Mouse (Mus musculus) megakaryocyte, adult 5-6 weeks (primary cell): ENCODE measurements around the gene Insc. TPM values are rescaled to one million over a fixed set of nuclear protein-coding genes. Genes with fewer than 3 reads are reported as not detected.
A peak's percentile ranks its signal among the peaks of the same experiment; 100 is the strongest.

Source experiments
- ATAC-seq: 2 replicates; pipeline ENCODE4 v1.8.0; 2016; ENCODE audit warnings: mild to moderate bottlenecking, inconsistent platforms; ENCODE audit not compliant: poor library complexity, severe bottlenecking
- total RNA-seq, 2 experiments: library from RNA; stranded (forward) in 1 of 2; stranded (reverse) in 1 of 2; fragments of 153-499, 151-499 nt in 1 of 2; fragments of 221-1000, 200-1000 nt in 1 of 2; gene quantifications; 2 replicates each; pipeline versions ENCODE4 v1.2.3 to v1.2.4; 2015 to 2017

Gene Insc
- total RNA-seq (2015) (not detected in 2 replicates), total RNA-seq (2017) (not detected in 2 replicates)

- no peak for ATAC-seq
These were observed at the start of gene Insc for GRCm38 (mm10) chr7:114743022-114743780. Gene Insc, plus strand, starts transcription at chr7:114743694.

DNA sequence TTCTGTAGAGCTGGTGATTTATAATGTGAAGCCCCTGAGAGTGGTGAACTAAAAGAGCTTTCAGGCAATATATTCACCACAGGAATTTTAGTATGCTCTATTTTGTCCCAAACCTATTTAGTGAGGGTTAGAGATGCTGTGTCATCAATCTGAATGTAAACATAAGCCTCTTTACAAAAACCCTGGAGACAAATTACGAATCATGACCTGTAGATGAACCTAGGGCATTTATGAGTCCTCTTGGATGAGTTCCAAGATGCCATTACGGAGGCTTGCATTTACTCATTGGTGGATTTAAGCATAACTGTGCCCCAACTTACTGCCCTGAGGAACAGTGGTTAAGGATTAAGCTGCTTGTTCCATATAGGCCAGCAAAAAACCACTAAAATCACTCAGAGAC, 42.6 kb upstream of the Insc start:
- ATAC-seq: no peak

DNA sequence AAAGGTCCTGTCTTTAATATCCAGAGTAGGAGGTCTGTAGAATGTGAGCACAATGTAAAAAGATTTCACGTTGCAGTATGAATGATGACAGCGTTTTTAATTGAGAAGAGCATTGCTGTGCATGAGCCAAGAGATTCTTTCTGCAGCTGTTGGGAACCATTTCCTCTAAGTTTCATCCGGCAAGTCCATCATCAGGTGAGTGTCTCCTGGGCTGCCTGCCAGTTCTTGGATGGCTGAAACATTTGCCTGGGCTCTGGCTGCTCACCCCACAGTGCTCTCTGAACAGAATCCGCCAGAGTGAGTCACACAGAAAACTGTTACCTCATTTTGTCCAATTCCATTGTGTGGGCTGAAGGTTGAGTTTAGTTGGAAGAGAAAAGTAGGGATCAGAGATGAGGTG, 36.8 kb upstream of the Insc start:
- no peak for ATAC-seq

GRCm38 (mm10) chr7:114707398-114707797, 36.1 kb upstream of the Insc start:
- ATAC-seq: no peak

GRCm38 (mm10) chr7:114710419-114710818, 33.1 kb upstream of the Insc start:
- no peak for ATAC-seq

DNA sequence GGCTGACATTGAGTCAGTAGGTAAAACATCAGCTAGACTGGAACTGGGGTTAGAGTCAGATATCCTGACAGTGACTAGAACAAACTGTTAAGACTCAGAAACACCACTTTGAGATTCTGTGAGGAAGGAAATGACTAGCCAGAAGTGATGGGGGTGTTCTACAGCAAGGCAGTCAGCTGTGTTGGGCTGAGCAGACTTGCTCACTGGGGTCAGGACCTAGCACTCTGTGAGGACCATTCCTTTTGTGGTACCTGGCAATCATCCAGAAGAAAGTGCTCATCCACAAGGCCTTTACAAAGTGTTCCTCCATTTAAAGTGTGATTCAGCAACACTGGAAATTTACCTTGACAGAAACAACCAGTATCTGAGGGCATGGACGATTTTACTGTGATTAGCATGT, 31.0 kb upstream of the Insc start:
- peak; percentile 51 for ATAC-seq

DNA sequence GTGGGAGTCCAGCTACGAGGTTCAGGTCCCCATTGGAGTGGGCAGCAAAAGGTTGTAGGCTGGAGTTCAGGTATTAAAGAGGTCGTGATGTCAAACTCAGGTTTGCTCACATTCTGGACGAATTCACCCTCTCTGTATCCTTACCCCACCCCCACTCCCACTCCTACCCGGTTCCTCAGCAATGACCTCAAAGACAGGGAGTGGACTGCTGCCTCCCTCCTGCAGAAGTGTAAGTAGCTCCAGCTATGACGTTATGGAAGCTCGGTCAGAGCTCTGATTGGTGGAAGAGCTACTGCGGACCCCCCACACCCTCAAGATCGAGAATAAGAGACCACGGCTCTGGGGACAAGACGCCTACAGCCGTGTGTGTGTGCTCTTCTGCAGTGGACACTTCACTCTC, 25.2 kb upstream of the Insc start, which contains the start of gene Calcb:
Gene Calcb (plus strand): TSS at position 344 of the 400 bp plus-strand sequence.
- no peak for ATAC-seq

DNA sequence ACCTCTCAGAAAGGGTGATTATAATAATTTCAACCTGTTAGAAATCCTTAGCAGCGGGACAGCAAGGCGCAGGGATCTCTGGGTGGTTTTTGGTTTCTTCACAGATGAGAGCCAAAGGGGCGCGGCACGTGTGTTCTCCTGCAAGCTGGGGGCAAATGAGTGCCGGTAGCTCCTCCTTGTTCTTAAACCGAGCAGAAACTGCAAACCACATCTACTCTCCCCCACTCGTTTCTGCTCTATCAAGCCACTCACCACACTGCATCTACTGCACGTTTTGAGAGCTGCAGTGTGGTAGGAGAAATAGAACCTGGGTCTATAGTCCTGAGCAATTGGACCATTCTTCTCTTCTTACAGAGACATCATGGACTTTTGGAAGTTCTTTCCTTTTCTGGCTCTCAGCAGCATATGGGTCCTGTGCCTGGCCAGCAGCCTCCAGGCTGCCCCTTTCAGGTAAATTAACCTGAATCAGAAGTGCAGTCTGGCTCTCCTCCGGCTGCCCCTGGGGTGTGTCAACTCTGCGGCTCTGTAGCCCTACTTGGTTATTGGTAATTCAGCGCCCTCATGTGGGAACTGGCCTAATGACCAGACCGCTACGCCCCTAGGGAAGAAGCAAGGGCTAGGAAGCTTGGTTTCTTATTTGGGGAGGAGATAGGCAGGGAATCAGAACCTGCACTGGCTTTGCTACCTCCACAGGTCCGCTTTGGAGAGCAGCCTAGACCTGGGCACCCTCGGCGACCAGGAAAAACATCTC, 23.9 kb upstream of the Insc start:
- ATAC-seq: peak; percentile 66

DNA sequence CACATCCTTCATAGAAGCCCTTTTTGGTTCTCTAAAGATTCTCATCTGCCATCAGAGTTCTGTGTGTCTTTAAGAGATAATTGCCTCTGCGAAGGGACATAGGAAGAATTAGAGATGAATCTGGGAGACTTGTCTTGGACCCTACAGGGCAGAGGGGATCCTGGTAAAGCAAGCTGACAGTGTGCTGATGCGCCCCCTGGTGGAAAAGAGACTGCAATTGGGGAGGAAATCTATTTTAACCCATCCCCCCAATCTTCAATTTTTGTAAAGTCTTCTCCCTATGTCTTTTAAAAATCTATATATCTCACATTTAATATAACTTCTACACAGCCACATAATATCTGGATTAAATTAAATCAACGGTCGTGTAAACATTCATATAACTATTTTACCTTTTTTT, 13.8 kb upstream of the Insc start:
- peak; percentile 68; the same call in 1 of the 2 replicates for ATAC-seq

DNA sequence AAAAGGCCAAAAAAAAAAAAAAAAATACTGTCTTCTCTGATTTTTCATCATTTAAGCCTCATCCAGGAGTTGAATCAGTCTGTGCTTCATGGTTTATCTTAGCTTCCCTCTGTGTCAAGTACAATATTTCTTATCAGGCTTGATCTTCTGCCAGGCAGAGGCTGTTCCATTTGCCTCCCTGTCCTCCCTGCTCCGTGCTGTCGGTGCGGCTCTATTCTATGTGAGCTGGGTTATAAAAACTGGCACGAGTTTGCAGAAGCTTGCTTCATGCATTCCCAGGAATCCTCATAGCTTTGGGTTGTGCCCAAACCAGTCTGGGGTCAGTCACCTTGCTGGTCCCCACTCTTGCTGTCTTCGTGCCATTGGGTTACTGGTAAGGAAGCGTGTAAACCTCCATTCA, 12.3 kb upstream of the Insc start:
- ATAC-seq: no peak

- ATAC-seq: 0 out of 2 replicates have a peak, but pooled peaks have one; percentile 39
These were observed 11.8 kb upstream of the Insc start for GRCm38 (mm10) chr7:114731700-114732099.

- ATAC-seq: no peak
These were observed 7.2 kb upstream of the Insc start for GRCm38 (mm10) chr7:114736256-114736655.

- ATAC-seq: no peak
These were observed 5.3 kb upstream of the Insc start for GRCm38 (mm10) chr7:114738166-114738565.

GRCm38 (mm10) chr7:114740360-114741165, 2.9 kb upstream of the Insc start:
- no peak for ATAC-seq

DNA sequence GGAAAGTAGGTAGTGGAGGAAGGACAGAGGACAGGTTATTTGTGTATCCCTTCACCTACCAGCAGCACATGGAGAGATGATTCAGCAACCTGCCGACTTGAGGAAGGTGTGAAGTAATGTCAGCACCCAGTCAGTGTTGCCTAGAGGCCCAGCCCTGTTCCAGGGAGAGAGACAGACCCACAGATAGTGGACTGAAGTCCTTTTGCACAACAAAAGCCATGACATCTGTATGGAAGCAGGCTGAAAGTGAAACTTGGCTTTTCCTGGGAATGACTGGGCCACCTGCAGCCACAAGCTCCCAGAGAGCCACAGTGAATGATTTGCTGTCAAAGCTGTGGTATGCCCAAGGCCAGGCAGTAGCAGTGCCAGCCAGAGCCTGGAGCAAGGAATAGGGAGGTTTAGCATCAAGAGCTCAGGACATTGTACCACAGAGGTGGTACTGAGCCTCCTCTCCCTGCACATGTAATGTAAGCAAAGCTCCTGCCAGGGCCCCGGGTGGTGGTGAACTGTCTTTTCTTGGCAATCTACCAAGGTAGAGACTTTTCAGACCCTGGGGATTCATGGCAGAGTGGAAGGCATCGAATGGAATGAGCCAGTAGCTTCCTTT, 1.2 kb downstream of the Insc start:
- no peak for ATAC-seq

DNA sequence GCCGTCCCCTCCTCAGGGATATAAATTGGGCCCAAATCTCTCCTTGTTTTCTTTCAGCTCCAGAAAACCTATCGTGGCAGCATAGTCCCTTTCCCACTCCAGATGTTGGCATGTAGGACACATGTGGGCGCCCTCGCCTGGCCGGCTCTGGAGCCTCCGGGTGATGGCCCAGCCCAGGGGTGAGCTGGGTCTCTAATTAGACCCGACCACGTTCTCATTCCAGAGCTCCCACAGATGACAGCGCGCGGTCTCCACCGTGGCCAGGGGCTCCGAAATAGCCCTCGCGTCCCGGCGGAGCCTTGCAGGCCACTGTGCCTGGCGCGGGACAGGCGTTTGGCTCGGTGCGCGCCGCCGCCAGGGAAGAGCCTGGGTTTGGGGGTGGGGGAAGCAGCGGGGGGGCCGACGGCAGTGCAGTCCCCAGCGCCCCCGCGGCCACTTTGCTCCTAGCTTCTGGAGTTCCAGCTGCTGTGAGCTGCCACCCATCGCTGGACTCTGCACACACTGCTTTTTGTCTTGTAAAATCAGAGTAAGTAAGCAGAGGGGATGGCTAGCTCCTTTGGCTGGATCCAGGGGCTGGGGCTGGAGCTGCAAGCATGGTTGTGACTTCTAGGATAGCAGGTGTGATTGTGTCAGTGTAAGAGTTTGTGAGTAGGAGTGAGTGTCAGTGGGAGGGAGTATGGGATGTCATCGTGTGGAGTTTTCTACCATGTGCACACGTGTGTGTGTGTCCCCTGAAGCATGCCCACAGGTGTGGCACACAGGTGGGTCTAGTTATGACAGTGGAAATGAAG, 2.2 kb downstream of the Insc start:
- no peak for ATAC-seq

- ATAC-seq: no peak
These were observed 4.1 kb downstream of the Insc start for GRCm38 (mm10) chr7:114747596-114747995.

DNA sequence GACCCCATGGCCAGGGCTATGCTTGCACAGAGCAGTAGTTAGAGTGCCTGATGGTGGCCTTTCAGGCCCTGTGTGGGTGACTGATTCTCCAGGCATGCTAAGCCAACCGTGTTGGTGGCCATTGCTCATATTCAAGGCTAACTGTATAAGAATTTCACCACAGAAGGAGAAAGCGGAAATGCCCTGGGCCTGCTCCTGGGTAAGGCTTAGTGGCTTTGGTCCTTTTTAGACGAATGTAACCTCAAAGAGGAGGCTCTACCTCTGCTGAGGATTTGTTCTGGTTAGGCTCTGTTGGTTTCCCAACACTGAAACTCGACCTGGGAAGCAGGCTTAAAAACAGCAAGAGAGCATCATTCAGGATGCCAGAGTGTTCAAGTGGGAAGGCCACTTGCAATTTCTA, 4.7 kb downstream of the Insc start:
- ATAC-seq: no peak

DNA sequence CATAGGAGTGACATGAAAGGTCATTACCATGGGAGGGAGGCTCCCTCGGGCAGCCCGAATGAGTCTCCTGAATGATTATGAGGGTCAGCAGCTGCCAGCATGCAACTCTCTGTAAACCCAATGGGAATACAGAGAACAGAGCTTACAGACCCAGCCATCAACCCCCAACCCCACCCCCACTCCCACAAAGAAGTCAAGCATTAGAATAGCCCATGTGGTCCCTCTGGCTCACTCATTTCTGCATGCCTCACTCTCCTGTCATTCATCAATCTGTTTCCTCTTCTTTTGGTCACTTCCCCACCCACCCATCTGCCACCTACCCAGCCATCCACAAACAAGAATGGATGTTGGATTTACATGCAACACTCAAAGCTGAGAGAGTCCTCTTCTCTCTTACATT, 10.0 kb downstream of the Insc start:
- no peak for ATAC-seq

GRCm38 (mm10) chr7:114754196-114754595, 10.7 kb downstream of the Insc start:
- ATAC-seq: no peak
